Mouse (Mus musculus): ENCODE data around the gene Col13a1. TPM values are rescaled to one million over a fixed set of nuclear protein-coding genes. Genes with fewer than 3 reads are reported as not detected.

Col13a1 gene
- polyA plus RNA-seq, 1 experiment from 2014 or later, result 1.5 TPM

DNA sequence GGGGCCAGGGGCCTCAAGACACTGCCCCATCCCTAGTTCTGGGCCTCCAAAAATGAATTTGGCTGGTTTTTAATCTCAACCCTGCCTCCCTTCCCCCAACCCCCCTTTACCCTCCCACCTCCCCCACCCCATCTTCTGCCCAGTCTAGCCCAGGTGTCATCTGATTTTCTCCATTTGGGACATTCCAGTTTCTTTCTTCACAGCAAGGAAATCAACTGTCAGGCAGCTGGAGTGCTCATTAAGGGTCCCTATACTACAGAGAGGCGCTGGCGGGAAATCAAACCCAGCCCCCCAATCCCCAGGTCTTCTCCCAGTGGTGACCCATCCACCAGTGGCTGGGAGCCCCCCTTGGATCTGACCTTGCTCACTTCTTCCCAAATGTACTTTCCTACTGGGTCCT is 4.3 kb downstream of the Col13a1 start:
- Histone ChIP-seq H3K4me2 (ENCODE audit: low read depth, low read length) (no peak overlapping the region), H3K4me3 (ENCODE audit: low read depth, low read length) (no peak overlapping the region), H3K4me1 (ENCODE audit: insufficient read depth) (peaks cover 9% of the 10 kb centered on the region), H3K9me3 (ENCODE audit: low read length) (no peaks in the 10 kb centered on the region), H3K9ac (replicated peaks) (no peak overlapping the region), H3K27me3 (ENCODE audit: insufficient read depth, low read length) (peaks cover 37% of the 10 kb centered on the region), H3K36me3 (replicated peaks; ENCODE audit: insufficient read depth, low read length) (no peaks in the 10 kb centered on the region), H3K27ac (ENCODE audit: low read depth) (no peak overlapping the region)
- no peak for TF ChIP-seq EP300 (IDR thresholded peaks at IDR 0.05; ENCODE audit: low read depth)
- no peak for TF ChIP-seq CTCF (IDR thresholded peaks at IDR 0.05; ENCODE audit: low read depth)
- DNase-seq, result no peak
- ATAC-seq, result no peak
- 84% methylated on average over 2 of the region's 2 CpGs for WGBS (ENCODE audit: insufficient replicate concordance)

- WGBS (ENCODE audit: insufficient replicate concordance), result 49% methylated on average over 4 of the region's 4 CpGs
These were observed 6.9 kb downstream of the Col13a1 start for GRCm38 (mm10) chr10:61972041-61972440.

GRCm38 (mm10) chr10:61968003-61968553 is 10.8 kb downstream of the Col13a1 start:
- H3K9me3 ChIP-seq (ENCODE audit: low read length), result no peaks in the 10 kb centered on the region
- H3K4me1 ChIP-seq (ENCODE audit: insufficient read depth), result no peaks in the 10 kb centered on the region
- H3K27ac ChIP-seq (ENCODE audit: low read depth), result no peak overlapping the region
- H3K9ac ChIP-seq (replicated peaks), result no peak overlapping the region
- H3K4me3 ChIP-seq (ENCODE audit: low read depth, low read length), result no peak overlapping the region
- TF ChIP-seq EP300 (IDR thresholded peaks at IDR 0.05; ENCODE audit: low read depth) (no peak), CTCF (IDR thresholded peaks at IDR 0.05; ENCODE audit: low read depth) (no peak)
- H3K4me2 ChIP-seq (ENCODE audit: low read depth, low read length), result no peak overlapping the region
- no peak for ATAC-seq
- DNase-seq, result no peak
- no peaks in the 10 kb centered on the region for H3K36me3 ChIP-seq (replicated peaks; ENCODE audit: insufficient read depth, low read length)
- no peaks in the 10 kb centered on the region for H3K27me3 ChIP-seq (ENCODE audit: insufficient read depth, low read length)
- 58% methylated on average over 7 of the region's 7 CpGs for WGBS (ENCODE audit: insufficient replicate concordance)

More at GRCm38 (mm10) chr10:61972041-61972440, 6.9 kb downstream of the Col13a1 start:
- Histone ChIP-seq H3K4me1 (ENCODE audit: insufficient read depth) (no peaks in the 10 kb centered on the region), H3K9me3 (ENCODE audit: low read length) (no peaks in the 10 kb centered on the region), H3K36me3 (replicated peaks; ENCODE audit: insufficient read depth, low read length) (no peaks in the 10 kb centered on the region), H3K4me3 (ENCODE audit: low read depth, low read length) (no peak overlapping the region), H3K4me2 (ENCODE audit: low read depth, low read length) (no peak overlapping the region), H3K27me3 (ENCODE audit: insufficient read depth, low read length) (peaks cover 12% of the 10 kb centered on the region; the same call in 1 of the 2 replicates), H3K27ac (ENCODE audit: low read depth) (no peak overlapping the region), H3K9ac (replicated peaks) (no peak overlapping the region)
- DNase-seq (no peak), ATAC-seq (no peak)
- TF ChIP-seq CTCF (IDR thresholded peaks at IDR 0.05; ENCODE audit: low read depth) (no peak), EP300 (IDR thresholded peaks at IDR 0.05; ENCODE audit: low read depth) (no peak)

DNA sequence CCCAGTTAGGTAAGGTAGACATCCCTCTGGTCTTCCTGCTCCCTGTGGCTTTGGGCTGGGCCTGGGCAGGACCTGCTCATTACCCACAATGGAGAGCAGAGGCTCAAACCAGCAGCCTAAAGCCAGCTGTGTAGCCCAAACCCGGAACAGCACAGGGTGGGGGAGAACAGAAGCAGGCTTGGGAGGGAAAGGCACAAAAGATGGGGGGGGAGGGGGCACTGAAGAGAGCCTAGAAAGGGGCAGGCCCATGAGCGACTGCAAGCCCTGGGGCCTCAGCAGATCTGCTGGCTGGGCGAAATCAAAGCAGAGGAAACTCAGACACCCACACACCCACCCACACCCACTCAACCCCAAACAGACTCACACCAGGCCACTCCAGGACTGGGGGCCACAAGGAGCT is 11.7 kb downstream of the Col13a1 start:
- no peak for ATAC-seq
- Histone ChIP-seq H3K27ac (ENCODE audit: low read depth) (no peak overlapping the region), H3K9me3 (ENCODE audit: low read length) (no peaks in the 10 kb centered on the region), H3K4me2 (ENCODE audit: low read depth, low read length) (no peak overlapping the region), H3K4me3 (ENCODE audit: low read depth, low read length) (no peak overlapping the region), H3K4me1 (ENCODE audit: insufficient read depth) (no peaks in the 10 kb centered on the region), H3K36me3 (replicated peaks; ENCODE audit: insufficient read depth, low read length) (no peaks in the 10 kb centered on the region), H3K9ac (replicated peaks) (no peak overlapping the region), H3K27me3 (ENCODE audit: insufficient read depth, low read length) (no peaks in the 10 kb centered on the region)
- 60% methylated on average over 3 of the region's 3 CpGs for WGBS (ENCODE audit: insufficient replicate concordance)
- TF ChIP-seq EP300 (IDR thresholded peaks at IDR 0.05; ENCODE audit: low read depth) (no peak), CTCF (IDR thresholded peaks at IDR 0.05; ENCODE audit: low read depth) (no peak)
- no peak for DNase-seq

DNA sequence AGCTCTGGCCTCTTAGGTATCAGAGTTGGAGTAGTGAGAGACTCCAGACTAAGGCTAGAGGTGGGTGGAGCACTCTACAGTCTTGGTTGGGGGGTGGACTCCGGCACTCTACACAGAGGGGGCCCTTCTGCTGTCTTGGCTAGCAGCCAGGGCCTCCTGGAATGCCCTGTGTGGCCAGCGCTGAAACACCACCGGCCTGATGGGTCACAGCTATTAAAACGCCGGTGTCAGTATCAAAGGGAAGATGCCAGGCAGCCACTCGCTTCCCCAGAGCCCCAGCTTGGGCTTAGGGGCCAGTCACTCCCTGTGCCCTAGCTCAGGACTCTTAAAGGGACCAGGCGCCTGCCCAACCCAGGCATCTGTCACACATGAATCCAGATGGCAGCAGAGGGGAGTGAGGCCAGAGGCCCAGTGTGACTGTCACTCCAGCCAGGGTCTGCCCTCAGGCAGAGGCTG is 13.5 kb downstream of the Col13a1 start:
- ATAC-seq, result no peak
- no peaks in the 10 kb centered on the region for H3K4me1 ChIP-seq (ENCODE audit: insufficient read depth)

DNA sequence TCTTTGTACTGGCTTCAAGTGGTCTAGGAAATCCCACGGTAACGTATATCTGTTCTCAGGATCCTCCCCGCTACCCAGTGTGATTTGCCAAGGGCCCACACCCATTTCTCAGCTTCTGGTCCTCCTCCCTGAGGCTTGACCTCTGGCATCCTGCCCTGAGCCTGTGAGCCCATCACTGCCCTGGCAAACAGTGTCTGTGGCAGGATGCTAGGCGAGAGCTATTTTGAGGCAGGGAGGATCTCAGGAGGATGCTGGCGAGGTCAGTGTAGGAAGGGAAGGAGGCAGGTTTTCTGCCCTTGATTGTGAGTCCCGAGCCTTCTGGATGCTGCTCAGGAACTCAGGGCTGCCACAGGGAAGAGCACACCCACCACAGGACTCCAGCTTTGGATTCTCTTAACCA is 22.2 kb downstream of the Col13a1 start:
- H3K4me2 ChIP-seq (ENCODE audit: low read depth, low read length), result no peak overlapping the region
- TF ChIP-seq CTCF (IDR thresholded peaks at IDR 0.05; ENCODE audit: low read depth), result no peak
- no peak for TF ChIP-seq EP300 (IDR thresholded peaks at IDR 0.05; ENCODE audit: low read depth)
- H3K36me3 ChIP-seq (replicated peaks; ENCODE audit: insufficient read depth, low read length), result no peaks in the 10 kb centered on the region
- H3K9ac ChIP-seq (replicated peaks), result no peak overlapping the region
- no peak overlapping the region for H3K4me3 ChIP-seq (ENCODE audit: low read depth, low read length)
- no peak overlapping the region for H3K27ac ChIP-seq (ENCODE audit: low read depth)
- no peaks in the 10 kb centered on the region for H3K9me3 ChIP-seq (ENCODE audit: low read length)
- DNase-seq, result no peak
- 70% methylated on average over 6 of the region's 6 CpGs for WGBS (ENCODE audit: insufficient replicate concordance)
- H3K4me1 ChIP-seq (ENCODE audit: insufficient read depth), result no peaks in the 10 kb centered on the region
- no peaks in the 10 kb centered on the region for H3K27me3 ChIP-seq (ENCODE audit: insufficient read depth, low read length)
- ATAC-seq, result no peak

More for the DNA sequence above, 13.5 kb downstream of the Col13a1 start:
- H3K27ac ChIP-seq (ENCODE audit: low read depth), result no peak overlapping the region
- WGBS (ENCODE audit: insufficient replicate concordance), result 50% methylated on average over 7 of the region's 7 CpGs
- no peaks in the 10 kb centered on the region for H3K36me3 ChIP-seq (replicated peaks; ENCODE audit: insufficient read depth, low read length)
- no peak overlapping the region for H3K4me2 ChIP-seq (ENCODE audit: low read depth, low read length)
- no peaks in the 10 kb centered on the region for H3K9me3 ChIP-seq (ENCODE audit: low read length)
- DNase-seq, result no peak
- H3K27me3 ChIP-seq (ENCODE audit: insufficient read depth, low read length), result no peaks in the 10 kb centered on the region
- no peak overlapping the region for H3K9ac ChIP-seq (replicated peaks)
- TF ChIP-seq CTCF (IDR thresholded peaks at IDR 0.05; ENCODE audit: low read depth) (no peak), EP300 (IDR thresholded peaks at IDR 0.05; ENCODE audit: low read depth) (no peak)
- H3K4me3 ChIP-seq (ENCODE audit: low read depth, low read length), result no peak overlapping the region
